Mouse (Mus musculus): ENCODE measurements at regions not wholly inside any gene's neighbourhood (a gene's known extent, or its start where the extent isn't known, plus 50 kb on each side); places are given as distances from the start of the nearest gene placed in this dataset.

- no peaks in the 10 kb centered on the region for H3K36me3 ChIP-seq (replicated peaks in 1 of 2; ENCODE audit: control insufficient read depth in 1 of 2, insufficient read depth in 1 of 2, low read length in 1 of 2)
- no peak overlapping the region for H3K9ac ChIP-seq (ENCODE audit: insufficient read depth, low read depth)
- H3K9me3 ChIP-seq (replicated peaks; ENCODE audit: low read length), result no peaks in the 10 kb centered on the region
- peaks cover 26% of the 10 kb centered on the region for H3K27me3 ChIP-seq (replicated peaks)
- H3K4me2 ChIP-seq (ENCODE audit: insufficient read depth, low read depth, poor library complexity, severe bottlenecking), result no peak overlapping the region
- in situ Hi-C loops (cut with MboI; ENCODE audit: low pct_ligation_motif_present, low pct_unique_long_range_greater_than_20kb, low sequenced_read_pairs) (no loop called here), dilution Hi-C loops (cut with MboI; ENCODE audit: extremely low pct_ligation_motif_present, extremely low pct_unique_long_range_greater_than_20kb, low sequenced_read_pairs) (no loop called here)
- no peak overlapping the region for H3K4me3 ChIP-seq (replicated peaks in 1 of 3; ENCODE audit: low read depth in 2 of 3, low read length in 2 of 3, poor library complexity in 1 of 3)
- DNase-seq (ENCODE audit: extremely low read depth), result peak; percentile 2
- H3K4me1 ChIP-seq (ENCODE audit: control insufficient read depth in 1 of 2, insufficient read depth in 2 of 2), result 0 out of 4 replicates have a peak, but pooled peaks cover 0 to 6% of the 10 kb centered on the region in 2 experiments
- H3K27ac ChIP-seq (ENCODE audit: insufficient read depth, low read depth), result no peak overlapping the region
- H3K79me2 ChIP-seq (replicated peaks; ENCODE audit: control insufficient read depth, extremely low read depth, insufficient read depth, poor library complexity, severe bottlenecking), result no peaks in the 10 kb centered on the region
- TF ChIP-seq JUND (conservative IDR thresholded peaks at IDR 0.05; ENCODE audit: low read depth, low read length) (no peak), BHLHE40 (IDR thresholded peaks at IDR 0.05; ENCODE audit: low read depth, low read length) (peak; percentile 65), MYC (IDR thresholded peaks at IDR 0.05; ENCODE audit: low read depth, low read length) (no peak), USF2 (conservative IDR thresholded peaks at IDR 0.05; ENCODE audit: low read depth, low read length) (no peak)
Measured at GRCm38 (mm10) chr6:117584563-117584962, 256.4 kb upstream of the Zfp637 start.

GRCm38 (mm10) chr6:117596166-117596840 lies 244.7 kb upstream of the Zfp637 start:
- in situ Hi-C loops (cut with MboI; ENCODE audit: low pct_ligation_motif_present, low pct_unique_long_range_greater_than_20kb, low sequenced_read_pairs), result no loop called here
- Histone ChIP-seq H3K9me3 (replicated peaks; ENCODE audit: low read length) (no peaks in the 10 kb centered on the region), H3K27me3 (replicated peaks) (peaks cover 54% of the 10 kb centered on the region), H3K4me2 (ENCODE audit: insufficient read depth, low read depth, poor library complexity, severe bottlenecking) (no peak overlapping the region), H3K79me2 (replicated peaks; ENCODE audit: control insufficient read depth, extremely low read depth, insufficient read depth, poor library complexity, severe bottlenecking) (no peaks in the 10 kb centered on the region), H3K9ac (ENCODE audit: insufficient read depth, low read depth) (no peak overlapping the region), H3K4me1 (ENCODE audit: control insufficient read depth in 1 of 2, insufficient read depth in 2 of 2) (no peaks in the 10 kb centered on the region), H3K36me3 (replicated peaks in 1 of 2; ENCODE audit: control insufficient read depth in 1 of 2, insufficient read depth in 1 of 2, low read length in 1 of 2) (no peaks in the 10 kb centered on the region), H3K27ac (ENCODE audit: insufficient read depth, low read depth) (no peak overlapping the region), H3K4me3 (replicated peaks in 1 of 3; ENCODE audit: low read depth in 2 of 3, low read length in 2 of 3, poor library complexity in 1 of 3) (no peak overlapping the region)
- TF ChIP-seq IRF4 (IDR thresholded peaks at IDR 0.05; ENCODE audit: low read depth, low read length), result no peak
- TF ChIP-seq RAD21 (IDR thresholded peaks at IDR 0.05; ENCODE audit: low read depth, low read length), result no peak
- no peak for TF ChIP-seq GABPA (IDR thresholded peaks at IDR 0.05; ENCODE audit: insufficient replicate concordance, low read depth, low read length)
- TF ChIP-seq ELF1 (IDR thresholded peaks at IDR 0.05; ENCODE audit: low read depth, low read length), result no peak
- no peak for TF ChIP-seq NELFE (IDR thresholded peaks at IDR 0.05; ENCODE audit: low read depth, low read length)
- TF ChIP-seq MXI1 (IDR thresholded peaks at IDR 0.05; ENCODE audit: low read depth, low read length), result no peak
- TF ChIP-seq MYC (IDR thresholded peaks at IDR 0.05; ENCODE audit: low read depth, low read length), result no peak
- no peak for TF ChIP-seq RCOR1 (conservative IDR thresholded peaks at IDR 0.05; ENCODE audit: low read depth, low read length)
- TF ChIP-seq ZC3H11A (IDR thresholded peaks at IDR 0.05; ENCODE audit: low read depth, low read length), result no peak
- TF ChIP-seq MAZ (IDR thresholded peaks at IDR 0.05; ENCODE audit: low read depth, low read length), result no peak
- TF ChIP-seq USF2 (conservative IDR thresholded peaks at IDR 0.05; ENCODE audit: low read depth, low read length), result no peak
- no peak for TF ChIP-seq NRF1 (IDR thresholded peaks at IDR 0.05; ENCODE audit: low read depth, low read length)
- TF ChIP-seq ZKSCAN1 (IDR thresholded peaks at IDR 0.05; ENCODE audit: borderline replicate concordance, low read depth, low read length), result no peak
- no peak for TF ChIP-seq HCFC1 (IDR thresholded peaks at IDR 0.05; ENCODE audit: low read depth, low read length)
- no peak for TF ChIP-seq USF1 (IDR thresholded peaks at IDR 0.05; ENCODE audit: low read depth, low read length)
- no peak for TF ChIP-seq JUND (conservative IDR thresholded peaks at IDR 0.05; ENCODE audit: low read depth, low read length)
- no peak for TF ChIP-seq MAX (IDR thresholded peaks at IDR 0.05; ENCODE audit: low read length)
- DNase-seq (ENCODE audit: extremely low read depth), result no peak
- dilution Hi-C loops (cut with MboI; ENCODE audit: extremely low pct_ligation_motif_present, extremely low pct_unique_long_range_greater_than_20kb, low sequenced_read_pairs), result no loop called here
